Mouse (Mus musculus): ENCODE results near the gene Gm35315. TPM values are rescaled to one million over a fixed set of nuclear protein-coding genes. Genes with fewer than 3 reads are reported as not detected.
A peak's percentile ranks its signal among the peaks of the same experiment; 100 is the strongest.

The Gm35315 gene
- polyA plus RNA-seq, 1 experiment from 2014 or later = 0.64 TPM

- peak; percentile 62 for DNase-seq (ENCODE audit: low read depth, low spot score)
- ATAC-seq = peak; percentile 100
- in situ Hi-C loops (cut with MboI; ENCODE audit: low pct_unique_long_range_greater_than_20kb) = loop anchor here (5.0 to 10.0 kb wide), 2 partner anchors 47 to 201 kb away; partner anchors contain the start of gene Gtpbp6
- H3K27me3 ChIP-seq = no peaks in the 10 kb centered on the region
- ChIA-PET POLR2A (interaction anchor here (1.4 kb wide), 1 partner anchor 191 kb away, joined by 3 read pairs; no protein-coding TSS in a partner anchor), CTCF (interaction anchor here (0.9 to 1.3 kb wide), 2 partner anchors 78 to 81 kb away, joined by 3 to 4 read pairs; partner anchors contain the start of gene Chfr)
- TF ChIP-seq CTCF (IDR thresholded peaks at IDR 0.05) = no peak
These were observed 36.4 kb downstream of the Gm35315 start for GRCm38 (mm10) chr5:110057637-110058408.

Other genes with a start within 250 kb of the Gm35315 start
- 8.8 TPM for gene Gm15446, start 171.0 kb downstream of the Gm35315 start, polyA plus RNA-seq (2021)
- gene Zfp932, start 97.9 kb downstream of the Gm35315 start, polyA plus RNA-seq (2021) = 9.0 TPM
- gene Gm17655, start 21.9 kb downstream of the Gm35315 start, polyA plus RNA-seq (2021) = 8.2 TPM
- gene Plcxd1, start 5.5 kb upstream of the Gm35315 start, polyA plus RNA-seq (2021) = 1.6 TPM
- gene Gtpbp6, start 13.8 kb upstream of the Gm35315 start, polyA plus RNA-seq (2021) = 56.8 TPM
- 12.6 TPM for gene Zfp605, start 15.7 kb upstream of the Gm35315 start, polyA plus RNA-seq (2021)
- gene Chfr, start 41.4 kb upstream of the Gm35315 start, polyA plus RNA-seq (2021) = 43.4 TPM
- 33.5 TPM for gene Golga3, start 82.3 kb upstream of the Gm35315 start, polyA plus RNA-seq (2021)
- gene Ankle2, start 136.6 kb upstream of the Gm35315 start, polyA plus RNA-seq (2021) = 40.2 TPM
- 65.6 TPM for gene Pgam5, start 175.5 kb upstream of the Gm35315 start, polyA plus RNA-seq (2021)
- 8.2 TPM for gene Pxmp2, start 191.8 kb upstream of the Gm35315 start, polyA plus RNA-seq (2021)
- gene Pole, start 191.9 kb upstream of the Gm35315 start, polyA plus RNA-seq (2021) = 20.3 TPM
- gene P2rx2, start 248.8 kb upstream of the Gm35315 start, polyA plus RNA-seq (2021) = 0.23 TPM

Data from Patski (cell line).